Mouse (Mus musculus) limb, embryonic 15.5 days (tissue): Measurements from ENCODE around the gene Sh3rf3. TPM values are rescaled to one million over a fixed set of nuclear protein-coding genes. Genes with fewer than 3 reads are reported as not detected.

Experiments used
- ATAC-seq: fragments of 200-750 bp; cut with Nextera tagmentation; 2 replicates; pipeline ENCODE4 v1.8.0; 2017; ENCODE audit warnings: low read depth, moderate TSS enrichment; ENCODE audit not compliant: insufficient number of reproducible peaks, low FRiP score, low TSS enrichment
- H3K27ac ChIP-seq: fragments of 300-500 bp; sonication (generic); 2 replicates; pipeline ENCODE4 v1.5.1; 2015; ENCODE audit warnings: moderate library complexity, mild to moderate bottlenecking, inconsistent platforms
- H3K27me3 ChIP-seq: fragments of 300-500 bp; sonication (generic); 2 replicates; pipeline ENCODE4 v1.6.1; 2015; ENCODE audit warnings: inconsistent platforms
- H3K36me3 ChIP-seq: fragments of 300-500 bp; sonication (generic); 2 replicates; pipeline ENCODE4 v1.6.1; 2015; ENCODE audit warnings: inconsistent platforms
- H3K4me1 ChIP-seq: fragments of 300-500 bp; sonication (generic); 2 replicates; pipeline ENCODE4 v1.6.1; 2015; ENCODE audit warnings: inconsistent platforms
- H3K4me2 ChIP-seq: fragments of 300-500 bp; sonication (generic); 2 replicates; pipeline ENCODE4 v1.6.1; 2015; ENCODE audit warnings: mild to moderate bottlenecking, inconsistent platforms
- H3K4me3 ChIP-seq: fragments of 300-500 bp; sonication (generic); 2 replicates; pipeline ENCODE4 v1.5.1; 2015; ENCODE audit warnings: mild to moderate bottlenecking, inconsistent platforms
- H3K9ac ChIP-seq: fragments of 300-500 bp; sonication (generic); 2 replicates; pipeline ENCODE4 v1.6.1; 2015; ENCODE audit warnings: inconsistent platforms
- H3K9me3 ChIP-seq: fragments of 300-500 bp; sonication (generic); 2 replicates; pipeline ENCODE4 v1.6.1; 2016; ENCODE audit warnings: inconsistent platforms
- WGBS: fragments of 180-500 bp; shearing (Covaris S2); methylation state at CpG from one replicate; pipeline ENCODE4 v1.1.7; 2015; 5-methylcytosine and 5-hydroxymethylcytosine counted together
- polyA plus RNA-seq: library from polyadenylated mRNA; unstranded; fragments of >200 nt; fragmentation: Nextera tagmentation; extraction: Ambion mirVana; gene quantifications from 2 replicates; pipeline ENCODE4 v1.2.1, GENCODE M21; 2015

Sh3rf3 gene
- polyA plus RNA-seq, 1 experiment from 2014 or later: 3.6 TPM

DNA sequence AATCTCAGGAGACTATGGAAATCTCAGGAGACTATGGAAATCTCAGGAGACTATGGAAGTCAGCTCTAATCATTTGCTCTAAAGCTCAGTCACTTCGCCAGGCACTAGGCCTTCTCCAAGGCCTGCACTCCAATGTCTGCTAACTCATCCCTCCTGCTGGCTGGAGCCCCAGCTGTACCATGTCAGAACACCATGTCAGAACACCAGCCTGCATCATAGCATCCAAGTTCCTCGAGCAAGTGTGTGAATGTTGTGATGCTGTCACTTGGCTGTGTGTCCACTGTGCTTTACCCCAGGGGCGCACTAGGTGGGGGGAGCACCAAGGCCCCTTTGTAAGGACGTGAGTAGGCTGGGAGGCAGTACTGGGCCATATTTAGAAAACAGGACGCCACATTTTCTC is 304.4 kb downstream of the Sh3rf3 start:
- Histone ChIP-seq H3K27me3 (no peaks in the 10 kb centered on the region), H3K36me3 (no peaks in the 10 kb centered on the region), H3K4me1 (no peaks in the 10 kb centered on the region; the same call in 1 of the 2 replicates), H3K27ac (no peak overlapping the region), H3K9ac (no peak overlapping the region), H3K4me3 (no peak overlapping the region), H3K4me2 (no peak overlapping the region), H3K9me3 (no peaks in the 10 kb centered on the region)
- WGBS: 78% methylated on average over 5 of the region's 5 CpGs
- ATAC-seq: no peak

DNA sequence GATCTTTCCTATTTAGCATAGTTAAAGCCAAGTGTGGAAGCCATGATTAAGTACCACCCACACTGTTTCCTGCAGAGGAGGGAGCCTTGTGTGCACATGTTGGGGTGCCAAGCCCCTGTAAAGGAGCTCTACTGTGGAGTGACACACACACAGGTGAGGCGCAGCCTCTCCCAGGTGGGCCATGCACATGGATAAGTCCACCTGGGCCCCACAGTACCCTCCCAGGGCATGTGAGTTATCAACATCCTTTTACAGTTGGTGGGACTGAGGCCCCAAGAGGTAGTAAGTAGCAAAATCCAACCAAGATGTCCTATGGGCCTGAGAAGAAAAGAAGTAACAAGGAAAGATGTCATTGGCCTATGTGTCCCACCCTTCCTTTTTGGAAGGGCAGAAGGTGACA is 305.8 kb downstream of the Sh3rf3 start:
- WGBS: 100% methylated on average over 1 of the region's 1 CpGs
- no peak for ATAC-seq
- no peak overlapping the region for H3K4me3 ChIP-seq
- no peak overlapping the region for H3K9ac ChIP-seq
- H3K9me3 ChIP-seq: no peaks in the 10 kb centered on the region
- H3K27me3 ChIP-seq: no peaks in the 10 kb centered on the region
- H3K36me3 ChIP-seq: no peaks in the 10 kb centered on the region
- no peak overlapping the region for H3K27ac ChIP-seq
- H3K4me2 ChIP-seq: no peak overlapping the region
- no peaks in the 10 kb centered on the region; the same call in 1 of the 2 replicates for H3K4me1 ChIP-seq

- Histone ChIP-seq H3K36me3 (no peaks in the 10 kb centered on the region), H3K4me2 (no peak overlapping the region), H3K27me3 (no peaks in the 10 kb centered on the region), H3K9me3 (no peaks in the 10 kb centered on the region), H3K9ac (no peak overlapping the region), H3K4me1 (no peaks in the 10 kb centered on the region), H3K27ac (no peak overlapping the region), H3K4me3 (no peak overlapping the region)
- WGBS: 90% methylated on average over 2 of the region's 2 CpGs
- ATAC-seq: no peak
Observed at GRCm38 (mm10) chr10:59119811-59120210, 306.7 kb downstream of the Sh3rf3 start.

- 91% methylated on average over 2 of the region's 2 CpGs for WGBS
- ATAC-seq: no peak
Observed at GRCm38 (mm10) chr10:59125497-59125896, 312.3 kb downstream of the Sh3rf3 start.

DNA sequence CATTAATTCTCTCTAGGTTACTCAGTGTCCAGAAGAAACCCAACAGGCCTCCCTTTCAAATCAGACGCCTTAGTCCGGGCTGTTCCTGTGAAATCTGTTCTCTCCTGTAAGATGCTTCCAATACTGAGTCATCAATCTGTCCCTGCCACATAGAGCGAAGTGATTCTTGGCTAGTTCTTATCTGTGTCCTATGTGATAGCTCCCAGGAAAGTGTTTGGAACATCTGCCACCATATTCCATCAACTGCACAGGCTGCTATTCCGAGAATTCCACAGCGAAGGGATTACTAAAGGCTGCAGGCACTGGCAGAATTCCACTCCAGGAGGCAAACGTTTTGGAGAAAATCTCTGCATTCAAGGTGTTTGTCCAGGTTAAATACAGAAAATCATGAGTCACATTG is 314.5 kb downstream of the Sh3rf3 start:
- WGBS: 74% methylated on average over 6 of the region's 6 CpGs
- H3K9me3 ChIP-seq: no peaks in the 10 kb centered on the region
- no peaks in the 10 kb centered on the region for H3K27me3 ChIP-seq
- H3K4me2 ChIP-seq: no peak overlapping the region
- H3K4me3 ChIP-seq: no peak overlapping the region
- H3K4me1 ChIP-seq: peaks cover 16% of the 10 kb centered on the region
- no peak overlapping the region for H3K27ac ChIP-seq
- H3K36me3 ChIP-seq: no peaks in the 10 kb centered on the region
- H3K9ac ChIP-seq: no peak overlapping the region
- ATAC-seq: no peak

More at GRCm38 (mm10) chr10:59125497-59125896, 312.3 kb downstream of the Sh3rf3 start:
- Histone ChIP-seq H3K4me2 (no peak overlapping the region), H3K36me3 (no peaks in the 10 kb centered on the region), H3K9ac (no peak overlapping the region), H3K27ac (no peak overlapping the region), H3K4me1 (no peaks in the 10 kb centered on the region), H3K4me3 (no peak overlapping the region), H3K9me3 (no peaks in the 10 kb centered on the region), H3K27me3 (no peaks in the 10 kb centered on the region)

GRCm38 (mm10) chr10:59131926-59132628 is 318.9 kb downstream of the Sh3rf3 start:
- peaks cover 23% of the 10 kb centered on the region for H3K4me1 ChIP-seq
- ATAC-seq: no peak
- no peaks in the 10 kb centered on the region for H3K27me3 ChIP-seq
- peak overlapping the region; percentile 75 for H3K27ac ChIP-seq
- no peaks in the 10 kb centered on the region for H3K36me3 ChIP-seq
- 25% methylated on average over 20 of the region's 20 CpGs for WGBS
- H3K9ac ChIP-seq: no peak overlapping the region
- no peak overlapping the region for H3K4me3 ChIP-seq
- H3K4me2 ChIP-seq: no peak overlapping the region
- H3K9me3 ChIP-seq: no peaks in the 10 kb centered on the region

DNA sequence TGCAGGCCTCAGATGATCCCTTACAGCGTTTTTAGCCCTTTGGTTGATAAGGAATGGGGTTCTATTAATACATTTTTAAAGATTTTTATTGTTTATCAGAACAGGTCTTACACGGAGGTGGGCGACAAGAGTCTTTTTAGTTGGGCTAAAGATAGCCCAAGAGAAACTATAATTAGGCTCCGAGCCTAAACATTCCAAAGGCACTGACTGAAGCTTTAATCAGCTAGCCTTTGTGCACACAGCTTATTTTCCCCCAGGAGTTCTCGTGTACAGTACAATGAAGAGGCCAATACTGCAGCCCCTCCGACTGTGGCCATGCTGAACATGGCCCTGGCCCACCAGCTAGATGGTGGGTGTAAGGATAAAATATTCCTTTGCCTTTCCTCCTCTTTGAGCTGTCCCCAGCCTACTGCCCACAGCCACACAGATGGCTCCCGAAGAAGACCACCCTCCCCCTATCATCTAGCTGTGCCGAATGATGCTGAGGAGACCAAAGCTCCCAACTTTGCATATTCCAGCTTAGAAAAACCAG is 320.4 kb downstream of the Sh3rf3 start:
- Histone ChIP-seq H3K4me1 (peaks cover 23% of the 10 kb centered on the region), H3K27ac (no peak overlapping the region), H3K4me3 (no peak overlapping the region), H3K36me3 (no peaks in the 10 kb centered on the region), H3K9ac (no peak overlapping the region), H3K4me2 (no peak overlapping the region), H3K9me3 (no peaks in the 10 kb centered on the region), H3K27me3 (no peaks in the 10 kb centered on the region)
- no peak for ATAC-seq
- WGBS: 63% methylated on average over 8 of the region's 8 CpGs

DNA sequence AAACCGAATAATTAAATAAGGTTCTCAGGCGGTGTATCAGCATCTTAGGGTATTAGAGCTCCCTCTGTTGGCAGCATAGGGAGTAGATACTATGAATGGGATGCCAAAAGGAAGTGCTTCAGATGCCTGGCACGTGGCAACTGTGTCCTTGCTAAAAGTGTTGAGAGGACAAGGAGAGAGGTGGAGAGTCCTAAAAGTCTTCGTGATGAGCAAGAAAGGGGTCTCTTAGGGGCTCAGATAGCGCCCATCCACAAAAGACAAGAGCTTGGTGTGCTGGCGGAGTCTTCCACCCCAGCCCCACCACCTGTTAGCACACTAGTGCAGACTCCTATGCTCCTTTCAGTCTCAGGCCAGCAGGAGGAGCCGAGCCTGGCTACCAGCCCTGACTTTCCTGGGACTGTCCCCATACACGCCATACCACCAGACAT is 336.8 kb downstream of the Sh3rf3 start:
- ATAC-seq: no peak; the same call in 1 of the 2 replicates
- Histone ChIP-seq H3K36me3 (no peaks in the 10 kb centered on the region), H3K4me1 (peaks cover 5% of the 10 kb centered on the region; the same call in 1 of the 2 replicates), H3K9ac (no peak overlapping the region), H3K4me2 (peak overlapping the region; percentile 21; the same call in 1 of the 2 replicates), H3K4me3 (no peak overlapping the region), H3K27ac (no peak overlapping the region), H3K27me3 (no peaks in the 10 kb centered on the region), H3K9me3 (no peaks in the 10 kb centered on the region)
- 17% methylated on average over 8 of the region's 8 CpGs for WGBS

DNA sequence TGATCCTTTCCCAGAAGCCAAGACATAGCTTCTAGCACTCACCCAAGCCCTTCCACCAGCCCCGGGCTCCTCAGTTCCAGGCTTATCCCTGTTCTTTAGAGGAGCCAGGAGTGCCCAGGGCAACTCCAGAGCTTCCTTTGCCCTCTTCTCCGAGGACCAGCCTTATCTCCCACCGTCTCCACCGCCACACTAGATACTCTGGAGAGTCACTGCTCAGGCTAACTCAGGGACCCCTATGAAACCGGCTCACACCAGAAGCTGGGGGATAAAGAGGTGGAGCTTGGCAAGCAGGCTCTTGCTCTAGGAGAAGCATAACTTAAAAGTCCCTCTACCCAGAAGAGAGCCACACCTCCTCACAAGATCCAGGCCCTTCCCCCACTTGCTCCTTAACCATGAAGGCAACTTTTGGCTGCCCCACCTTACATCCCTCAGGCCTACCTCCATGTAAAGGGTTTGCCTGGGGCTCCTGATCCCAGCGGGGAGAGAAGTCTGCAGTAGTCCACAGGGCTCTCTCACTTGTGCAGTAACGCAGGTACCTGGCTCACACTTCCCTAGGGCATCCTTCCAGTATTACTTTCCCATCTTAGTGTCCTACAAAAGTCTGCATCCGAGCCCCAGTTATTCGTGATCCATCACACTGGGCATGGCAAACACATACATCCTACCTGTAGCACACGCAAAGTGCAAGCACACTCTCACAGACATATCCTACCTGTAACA is 337.9 kb downstream of the Sh3rf3 start:
- no peak overlapping the region for H3K9ac ChIP-seq
- no peak for ATAC-seq
- WGBS: 80% methylated on average over 10 of the region's 10 CpGs

DNA sequence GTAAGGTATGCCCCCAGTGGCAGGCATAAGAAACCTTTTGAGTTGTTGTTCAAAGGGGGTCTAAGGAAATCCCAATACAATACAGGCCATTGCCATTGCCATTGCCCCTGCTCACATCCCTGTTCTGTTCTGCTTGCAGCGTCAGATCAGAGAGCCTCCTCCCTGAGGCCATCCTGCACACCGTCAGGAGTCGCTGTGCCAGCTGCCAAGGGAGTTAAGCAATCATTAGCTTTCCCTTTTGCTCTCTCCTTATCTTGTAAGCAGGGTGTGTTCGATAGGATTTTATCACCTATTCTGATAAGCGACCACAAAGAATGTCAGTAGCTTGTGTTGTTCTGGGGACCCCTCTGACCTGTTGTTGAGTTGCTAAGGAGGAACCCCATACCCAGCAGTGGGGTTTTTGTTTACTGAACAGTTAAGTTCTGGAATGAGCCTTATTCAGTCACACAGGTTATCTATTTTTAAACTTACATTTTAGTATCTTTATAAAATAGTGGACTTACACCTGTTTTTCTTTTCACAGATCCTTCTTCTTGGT is 339.5 kb downstream of the Sh3rf3 start:
- H3K36me3 ChIP-seq: no peaks in the 10 kb centered on the region
- no peak for ATAC-seq
- WGBS: 59% methylated on average over 5 of the region's 5 CpGs
- peaks cover 5% of the 10 kb centered on the region; the same call in 1 of the 2 replicates for H3K4me1 ChIP-seq
- H3K4me3 ChIP-seq: no peak overlapping the region
- H3K27ac ChIP-seq: no peak overlapping the region
- no peak overlapping the region for H3K9ac ChIP-seq
- no peaks in the 10 kb centered on the region for H3K27me3 ChIP-seq
- no peak overlapping the region for H3K4me2 ChIP-seq
- H3K9me3 ChIP-seq: no peaks in the 10 kb centered on the region

More for the DNA sequence above, 337.9 kb downstream of the Sh3rf3 start:
- Histone ChIP-seq H3K9me3 (no peaks in the 10 kb centered on the region), H3K4me1 (peaks cover 5% of the 10 kb centered on the region; the same call in 1 of the 2 replicates), H3K4me2 (no peak overlapping the region), H3K27me3 (no peaks in the 10 kb centered on the region), H3K36me3 (no peaks in the 10 kb centered on the region), H3K27ac (no peak overlapping the region), H3K4me3 (no peak overlapping the region)

GRCm38 (mm10) chr10:59158627-59159026 is 345.5 kb downstream of the Sh3rf3 start:
- Histone ChIP-seq H3K4me3 (no peak overlapping the region), H3K4me2 (no peak overlapping the region), H3K9me3 (no peaks in the 10 kb centered on the region), H3K9ac (no peak overlapping the region), H3K27ac (no peak overlapping the region), H3K27me3 (no peaks in the 10 kb centered on the region), H3K36me3 (0 out of 2 replicates have a peak, but pooled peaks cover 3% of the 10 kb centered on the region), H3K4me1 (no peaks in the 10 kb centered on the region)
- no peak for ATAC-seq
- WGBS: 67% methylated on average over 3 of the region's 3 CpGs
